Mouse (Mus musculus) G1E (cell line): ENCODE measurements at regions not wholly inside any gene's neighbourhood (a gene's known extent, or its start where the extent isn't known, plus 50 kb on each side); places are given as distances from the start of the nearest gene placed in this dataset.

Experiments used
- CTCF ChIP-seq: IDR thresholded peaks from 2 replicates; pipeline ENCODE4 v1.5.1; 2012; ENCODE audit warnings: low read depth, low read length, inconsistent platforms, mixed read lengths
- GATA1 ChIP-seq: IDR thresholded peaks from 2 replicates; pipeline ENCODE4 v1.6.1; 2012; ENCODE audit warnings: borderline replicate concordance, low read length, inconsistent platforms, mixed read lengths

DNA sequence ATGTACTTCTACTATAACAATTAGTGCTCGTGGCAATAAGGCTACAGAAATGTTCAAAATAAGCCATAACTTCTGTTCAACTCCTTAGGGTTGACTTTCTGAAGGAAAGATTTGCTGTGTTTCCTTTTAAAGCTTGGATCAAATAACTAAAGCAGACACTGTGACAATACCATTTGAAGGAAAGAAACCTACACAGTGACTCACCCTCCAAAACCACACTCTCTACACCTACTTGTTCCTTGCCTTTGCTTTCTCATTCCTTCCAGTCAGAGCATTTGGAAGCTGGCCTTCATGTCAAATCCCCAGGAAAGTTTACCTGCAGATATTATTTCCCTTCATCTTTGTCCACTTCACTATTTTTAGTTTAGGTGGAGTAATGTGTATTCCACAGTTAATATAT lies 867.9 kb upstream of the Stxbp6 start:
- TF ChIP-seq CTCF (no peak), GATA1 (no peak)
